Mouse (Mus musculus): ENCODE measurements around the gene 4931406P16Rik.

Gene 4931406P16Rik

GRCm38 (mm10) chr7:34312786-34313442 lies 437 bp downstream of the 4931406P16Rik start:
- peak; percentile 72; the same call in 1 of the 2 replicates for ATAC-seq (ENCODE audit: insufficient number of reproducible peaks, low FRiP score, low TSS enrichment)

- no peak for ATAC-seq (ENCODE audit: insufficient number of reproducible peaks, low FRiP score, low TSS enrichment)
These were observed 4.1 kb downstream of the 4931406P16Rik start for GRCm38 (mm10) chr7:34309186-34309764.

- no peak for ATAC-seq (ENCODE audit: insufficient number of reproducible peaks, low FRiP score, low TSS enrichment)
These were observed 4.8 kb downstream of the 4931406P16Rik start for GRCm38 (mm10) chr7:34308586-34308985.

- ATAC-seq (ENCODE audit: insufficient number of reproducible peaks, low FRiP score, low TSS enrichment): no peak
These were observed 7.9 kb downstream of the 4931406P16Rik start for GRCm38 (mm10) chr7:34305454-34305853.

- ATAC-seq (ENCODE audit: insufficient number of reproducible peaks, low FRiP score, low TSS enrichment): no peak
These were observed 10.7 kb downstream of the 4931406P16Rik start for GRCm38 (mm10) chr7:34302651-34303050.

- ATAC-seq (ENCODE audit: insufficient number of reproducible peaks, low FRiP score, low TSS enrichment): no peak
These were observed 11.4 kb downstream of the 4931406P16Rik start for GRCm38 (mm10) chr7:34301952-34302351.

GRCm38 (mm10) chr7:34298818-34299217 lies 14.5 kb downstream of the 4931406P16Rik start:
- ATAC-seq (ENCODE audit: insufficient number of reproducible peaks, low FRiP score, low TSS enrichment): no peak

GRCm38 (mm10) chr7:34296124-34296523 lies 17.2 kb downstream of the 4931406P16Rik start:
- ATAC-seq (ENCODE audit: insufficient number of reproducible peaks, low FRiP score, low TSS enrichment): no peak

GRCm38 (mm10) chr7:34292633-34293032 lies 20.7 kb downstream of the 4931406P16Rik start:
- no peak for ATAC-seq (ENCODE audit: insufficient number of reproducible peaks, low FRiP score, low TSS enrichment)

- ATAC-seq (ENCODE audit: insufficient number of reproducible peaks, low FRiP score, low TSS enrichment): no peak
These were observed 22.1 kb downstream of the 4931406P16Rik start for GRCm38 (mm10) chr7:34291265-34291664.

GRCm38 (mm10) chr7:34290450-34291151 lies 22.8 kb downstream of the 4931406P16Rik start:
- no peak for ATAC-seq (ENCODE audit: insufficient number of reproducible peaks, low FRiP score, low TSS enrichment)

GRCm38 (mm10) chr7:34277656-34278055 lies 35.7 kb downstream of the 4931406P16Rik start:
- no peak for ATAC-seq (ENCODE audit: insufficient number of reproducible peaks, low FRiP score, low TSS enrichment)

- no peak for ATAC-seq (ENCODE audit: insufficient number of reproducible peaks, low FRiP score, low TSS enrichment)
These were observed 37.3 kb downstream of the 4931406P16Rik start for GRCm38 (mm10) chr7:34276066-34276465.

GRCm38 (mm10) chr7:34272465-34272864 lies 40.9 kb downstream of the 4931406P16Rik start:
- no peak for ATAC-seq (ENCODE audit: insufficient number of reproducible peaks, low FRiP score, low TSS enrichment)

- ATAC-seq (ENCODE audit: insufficient number of reproducible peaks, low FRiP score, low TSS enrichment): no peak
These were observed 44.9 kb downstream of the 4931406P16Rik start for GRCm38 (mm10) chr7:34268463-34268862.

- no peak for ATAC-seq (ENCODE audit: insufficient number of reproducible peaks, low FRiP score, low TSS enrichment)
These were observed 46.9 kb downstream of the 4931406P16Rik start for GRCm38 (mm10) chr7:34266421-34266820.

GRCm38 (mm10) chr7:34265876-34266346 lies 47.4 kb downstream of the 4931406P16Rik start:
- ATAC-seq (ENCODE audit: insufficient number of reproducible peaks, low FRiP score, low TSS enrichment): peak; percentile 82; the same call in 1 of the 2 replicates

- ATAC-seq (ENCODE audit: insufficient number of reproducible peaks, low FRiP score, low TSS enrichment): no peak
These were observed 49.9 kb downstream of the 4931406P16Rik start for GRCm38 (mm10) chr7:34263437-34263836.

GRCm38 (mm10) chr7:34258407-34258806 lies 54.9 kb downstream of the 4931406P16Rik start:
- no peak for ATAC-seq (ENCODE audit: insufficient number of reproducible peaks, low FRiP score, low TSS enrichment)

- no peak for ATAC-seq (ENCODE audit: insufficient number of reproducible peaks, low FRiP score, low TSS enrichment)
These were observed 56.1 kb downstream of the 4931406P16Rik start for GRCm38 (mm10) chr7:34257279-34257678.

GRCm38 (mm10) chr7:34255916-34256315 lies 57.4 kb downstream of the 4931406P16Rik start:
- no peak for ATAC-seq (ENCODE audit: insufficient number of reproducible peaks, low FRiP score, low TSS enrichment)
